Mouse (Mus musculus) hematopoietic stem cell, adult 5-6 weeks (primary cell): Measurements from ENCODE around the gene Snx32. TPM values are rescaled to one million over a fixed set of nuclear protein-coding genes. Genes with fewer than 3 reads are reported as not detected.

Experiments used
- ATAC-seq, 2 experiments: fragments of 125-278 bp in 1 of 2; replicated peaks in 1 of 2; 2 replicates each; pipeline ENCODE4 v1.8.0; 2016 to 2017; ENCODE audit warnings: inconsistent platforms in 2 of 2, mild to moderate bottlenecking in 2 of 2, moderate number of reproducible peaks in 2 of 2, low read depth in 1 of 2, moderate TSS enrichment in 1 of 2; ENCODE audit not compliant: low FRiP score in 2 of 2, poor library complexity in 2 of 2, severe bottlenecking in 2 of 2, insufficient read depth in 1 of 2, low TSS enrichment in 1 of 2
- total RNA-seq: library from RNA; stranded (forward); fragments of 172-1452, 232-1000 nt; gene quantifications from 2 replicates; pipeline ENCODE4 v1.2.3, GENCODE M21; 2017

Snx32 gene
- total RNA-seq: 3.2 and 4.4 TPM in 2 replicates

- ATAC-seq: peak; percentile 95
Observed at GRCm38 (mm10) chr19:5510031-5511026, at the start of gene Snx32. Gene Snx32 (minus strand): TSS chr19:5510538.

- 0 out of 4 replicates have a peak, but pooled peaks of 1 of the 2 experiments have one; percentile 12 for ATAC-seq
Observed at GRCm38 (mm10) chr19:5559631-5560456, 49.5 kb upstream of the Snx32 start.

GRCm38 (mm10) chr19:5559229-5559628, 48.9 kb upstream of the Snx32 start:
- ATAC-seq: no peak

GRCm38 (mm10) chr19:5558770-5559169, 48.4 kb upstream of the Snx32 start:
- ATAC-seq: no peak

- no peak for ATAC-seq
Observed at GRCm38 (mm10) chr19:5558169-5558568, 47.8 kb upstream of the Snx32 start.

- no peak for ATAC-seq
Observed at GRCm38 (mm10) chr19:5554212-5554611, 43.9 kb upstream of the Snx32 start.

- ATAC-seq: no peak
Observed at GRCm38 (mm10) chr19:5553802-5554201, 43.5 kb upstream of the Snx32 start.

GRCm38 (mm10) chr19:5547471-5548056, 37.2 kb upstream of the Snx32 start:
- no peak for ATAC-seq

GRCm38 (mm10) chr19:5544031-5544430, 33.7 kb upstream of the Snx32 start:
- no peak for ATAC-seq

- no peak for ATAC-seq
Observed at GRCm38 (mm10) chr19:5543362-5543761, 33.0 kb upstream of the Snx32 start.

GRCm38 (mm10) chr19:5538786-5539185, 28.4 kb upstream of the Snx32 start:
- no peak for ATAC-seq

- ATAC-seq: no peak
Observed at GRCm38 (mm10) chr19:5532520-5532919, 22.2 kb upstream of the Snx32 start.

GRCm38 (mm10) chr19:5530138-5530524, 19.8 kb upstream of the Snx32 start:
- no peak for ATAC-seq

- peak; percentile 97 to 98 for ATAC-seq
Observed at GRCm38 (mm10) chr19:5529325-5530137, 19.2 kb upstream of the Snx32 start.

GRCm38 (mm10) chr19:5525204-5525603, 14.9 kb upstream of the Snx32 start:
- no peak for ATAC-seq

- no peak for ATAC-seq
Observed at GRCm38 (mm10) chr19:5518721-5519120, 8.4 kb upstream of the Snx32 start.

- no peak for ATAC-seq
Observed at GRCm38 (mm10) chr19:5516906-5517505, 6.7 kb upstream of the Snx32 start.
